Mouse (Mus musculus): ENCODE results near the gene Cmklr1.

Cmklr1 gene

DNA sequence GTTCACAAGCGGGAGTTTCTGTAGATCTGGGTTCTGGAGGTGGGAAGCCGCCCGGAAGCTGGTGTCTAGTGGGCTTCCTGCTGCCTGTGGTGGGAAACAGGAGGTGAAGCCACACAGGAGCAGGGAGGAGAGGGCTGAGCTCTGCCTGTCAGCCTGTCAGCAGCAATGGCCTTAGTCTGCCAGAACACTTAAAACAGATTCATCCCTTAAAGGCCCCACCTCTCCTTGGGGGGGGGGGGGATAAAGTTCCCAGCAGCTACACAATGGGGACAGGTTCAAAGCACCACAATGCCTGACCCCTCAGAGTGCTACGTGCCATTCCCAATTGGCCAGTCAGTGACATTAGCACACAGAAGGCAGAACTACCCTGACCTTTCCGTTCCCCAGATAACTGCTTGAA is 2.0 kb upstream of the Cmklr1 start:
- no peak for DNase-seq (ENCODE audit: low spot score)

DNA sequence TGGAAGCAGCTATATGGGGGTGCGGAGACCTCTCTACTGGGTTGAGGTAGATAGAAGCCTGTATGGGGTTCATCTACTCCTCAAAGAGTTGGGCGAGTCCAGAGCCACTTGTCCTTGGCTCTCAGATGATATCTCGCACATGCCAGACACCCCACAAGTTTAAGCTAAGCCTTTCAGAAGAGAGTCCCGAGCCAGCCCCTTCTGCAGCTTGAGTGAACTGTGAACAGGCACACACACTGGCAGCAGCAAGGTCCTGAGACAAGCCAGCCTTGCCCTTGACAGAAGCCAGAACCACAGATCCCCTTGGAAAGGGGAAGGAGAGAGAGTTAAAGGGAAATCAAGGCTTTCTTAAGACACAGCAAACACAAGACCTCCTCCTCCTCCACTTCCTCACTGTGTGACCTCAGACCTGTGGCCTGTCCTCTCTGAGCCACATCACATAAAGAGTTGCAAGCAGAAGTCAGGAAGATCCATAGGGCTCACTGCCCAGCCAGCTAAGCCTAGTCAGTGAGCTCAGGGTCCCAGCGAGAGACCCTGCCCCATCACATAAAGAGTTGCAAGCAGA is 1.5 kb downstream of the Cmklr1 start:
- DNase-seq (ENCODE audit: low spot score), result no peak

DNA sequence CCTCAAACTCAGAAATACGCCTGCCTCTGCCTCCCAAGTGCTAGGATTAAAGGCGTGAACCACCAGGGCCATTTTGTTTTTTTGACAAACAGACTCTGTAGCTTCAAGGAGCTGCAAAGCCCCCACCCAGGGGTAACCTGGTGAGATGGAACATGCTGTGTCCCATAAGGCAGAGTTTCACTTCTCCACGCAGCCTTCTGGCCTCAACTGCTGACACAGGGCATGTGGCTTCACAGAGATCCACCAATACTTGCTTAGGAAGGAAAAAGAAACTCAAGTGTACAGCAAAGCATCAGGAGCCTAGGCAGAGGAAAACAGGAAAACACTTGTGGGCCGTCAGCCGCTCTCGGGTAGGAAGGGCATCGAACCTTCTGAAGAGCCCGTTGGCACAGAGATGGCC is 3.1 kb downstream of the Cmklr1 start:
- DNase-seq (ENCODE audit: low spot score), result no peak

GRCm38 (mm10) chr5:113644520-113644919 is 5.7 kb downstream of the Cmklr1 start:
- no peak for DNase-seq (ENCODE audit: low spot score)

DNA sequence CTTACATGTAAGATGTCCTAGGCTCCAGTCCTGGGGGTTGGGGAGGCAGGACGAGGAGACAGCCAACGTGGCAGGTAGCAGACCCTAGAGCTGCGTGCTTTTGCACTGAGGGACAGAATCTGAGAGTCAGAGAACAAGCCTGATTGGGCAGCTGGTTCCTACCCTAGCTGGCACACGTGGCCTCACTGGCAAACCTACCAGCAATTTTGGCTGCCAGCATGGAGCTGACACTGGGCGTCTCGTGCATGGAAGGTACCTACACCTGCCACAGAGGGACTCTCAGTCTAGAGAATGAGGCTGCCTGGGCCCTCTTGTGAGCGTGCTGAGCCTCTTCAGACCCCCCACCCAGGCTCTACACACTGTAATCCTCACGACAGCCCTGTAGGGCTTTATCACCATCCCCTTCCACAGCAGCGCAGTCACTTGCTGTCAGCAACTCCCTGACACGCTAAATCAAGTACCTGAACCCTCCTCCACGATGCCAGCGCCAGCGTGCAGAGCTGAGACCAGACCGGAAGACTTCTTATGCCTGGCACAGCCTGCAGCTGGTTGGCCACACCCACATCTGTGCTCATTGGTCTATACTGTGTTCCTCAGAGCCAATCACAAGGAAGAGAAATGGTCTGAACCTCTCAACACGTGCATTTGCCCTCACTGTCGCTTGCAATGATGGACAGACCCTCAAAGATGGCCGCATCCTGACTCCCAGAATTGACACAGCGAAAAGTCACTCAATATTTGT is 6.9 kb downstream of the Cmklr1 start:
- DNase-seq (ENCODE audit: low spot score), result peak; percentile 59

DNA sequence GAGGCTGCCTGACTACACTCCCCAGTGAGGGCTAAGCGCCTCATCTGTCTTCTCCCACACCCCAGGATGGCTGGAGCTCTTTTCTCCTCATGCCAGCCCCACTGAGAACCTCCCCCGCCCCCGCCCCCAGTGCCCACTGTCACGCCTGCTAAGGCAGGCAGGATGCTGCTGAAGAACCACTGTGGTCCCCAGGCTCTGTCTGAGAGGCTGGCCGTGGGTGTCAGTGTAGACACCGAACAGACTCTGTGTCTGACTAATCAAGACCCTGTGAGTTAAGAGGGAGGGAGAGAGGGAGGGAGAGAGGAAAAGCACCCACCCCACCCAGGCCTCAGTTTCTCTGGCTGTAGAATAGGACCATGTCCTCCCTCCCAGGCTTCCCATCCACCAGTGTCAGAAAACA is 9.2 kb downstream of the Cmklr1 start:
- DNase-seq (ENCODE audit: low spot score), result no peak

GRCm38 (mm10) chr5:113639126-113639525 is 11.1 kb downstream of the Cmklr1 start:
- DNase-seq (ENCODE audit: low spot score), result no peak

- DNase-seq (ENCODE audit: low spot score), result no peak
Measured at GRCm38 (mm10) chr5:113638055-113638454, 12.2 kb downstream of the Cmklr1 start.

DNA sequence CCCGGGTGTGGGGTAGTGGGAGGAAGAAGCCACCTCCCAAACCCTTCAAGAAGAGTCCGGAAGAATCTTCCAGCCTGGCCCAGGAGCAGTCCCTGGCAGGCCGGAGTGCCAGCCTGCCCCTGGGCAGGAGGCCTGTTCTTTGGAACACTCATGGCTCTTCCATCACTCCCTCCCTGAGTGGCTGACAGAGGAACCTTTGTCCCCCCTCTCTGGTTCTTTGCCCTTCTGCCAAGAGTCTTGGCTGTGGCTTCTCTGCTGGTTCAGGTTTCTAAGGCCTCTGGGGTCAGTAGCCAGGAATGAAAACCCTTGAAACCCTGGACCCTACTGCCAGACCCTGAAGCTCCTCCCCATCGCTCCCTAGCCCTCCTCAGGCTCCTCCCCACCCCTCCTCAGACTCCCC is 12.6 kb downstream of the Cmklr1 start:
- DNase-seq (ENCODE audit: low spot score), result no peak

GRCm38 (mm10) chr5:113635861-113636565 is 14.2 kb downstream of the Cmklr1 start:
- no peak for DNase-seq (ENCODE audit: low spot score)

DNA sequence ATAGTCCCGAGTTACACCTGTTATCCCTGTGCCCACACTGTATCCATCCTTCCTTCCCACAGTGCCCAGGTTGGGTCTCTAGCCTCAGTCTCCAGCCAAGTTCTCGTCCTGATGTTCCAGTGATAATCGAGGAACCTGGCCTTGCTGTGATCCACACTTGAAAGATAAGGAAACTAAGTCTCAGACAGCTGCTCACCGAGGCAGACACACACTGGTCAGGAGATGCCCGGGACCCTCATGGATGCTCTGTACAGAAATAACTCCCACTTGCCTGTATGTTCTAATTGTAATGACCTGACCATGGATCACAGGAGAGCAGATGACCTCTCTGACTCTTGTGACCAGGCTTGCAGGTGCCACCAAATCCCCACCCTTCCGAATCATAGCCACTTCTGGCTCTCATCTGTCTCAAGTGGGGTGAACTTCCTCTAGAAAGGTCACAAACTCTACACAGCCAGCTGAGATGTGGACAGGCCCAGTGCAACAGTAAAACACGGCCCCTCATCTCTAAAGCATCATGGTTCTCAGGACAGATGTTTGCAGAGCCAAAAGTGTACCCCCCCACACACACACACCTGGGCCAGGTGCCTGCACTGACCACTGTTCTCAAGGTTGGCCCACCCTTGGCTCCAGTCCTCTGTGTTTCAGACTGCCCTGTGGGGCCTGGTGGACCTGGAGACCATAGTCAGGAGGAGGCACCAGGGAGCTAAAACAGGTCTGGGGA is 15.2 kb downstream of the Cmklr1 start:
- DNase-seq (ENCODE audit: low spot score), result no peak

GRCm38 (mm10) chr5:113634024-113634651 is 16.1 kb downstream of the Cmklr1 start:
- no peak for DNase-seq (ENCODE audit: low spot score)

DNA sequence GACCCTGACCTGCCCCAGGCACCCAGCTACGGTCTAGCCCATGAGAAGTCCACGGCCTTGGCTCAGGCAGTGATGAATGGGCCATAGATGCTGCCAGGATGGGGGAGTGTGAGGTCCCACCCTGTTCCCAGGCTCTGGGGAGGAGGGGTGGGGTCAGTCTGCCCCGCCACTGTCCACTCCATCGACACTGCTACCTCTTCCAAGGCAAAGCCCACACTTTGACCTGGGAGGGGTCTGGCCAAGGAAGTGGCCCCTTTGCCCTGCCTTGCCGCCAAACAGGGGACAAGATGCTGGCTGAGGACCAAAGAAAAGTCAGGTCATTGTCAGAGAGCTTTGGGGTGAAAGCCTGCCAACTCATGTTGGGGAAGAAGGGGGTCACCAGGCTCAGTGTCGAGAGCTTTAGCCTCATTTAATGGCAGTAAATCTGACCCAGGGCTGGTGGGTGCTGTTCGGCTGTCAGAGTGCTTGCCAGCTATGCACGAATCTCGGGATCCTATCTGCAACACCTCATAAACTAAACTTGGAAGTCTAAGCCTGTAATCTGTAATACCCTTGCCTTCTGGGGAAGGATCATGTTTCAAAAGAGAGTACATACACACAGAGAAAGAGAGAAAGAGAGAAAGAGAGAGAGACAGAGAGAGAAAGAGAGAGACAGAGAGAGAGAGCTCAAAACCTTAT is 17.1 kb downstream of the Cmklr1 start:
- DNase-seq (ENCODE audit: low spot score), result no peak

- no peak for DNase-seq (ENCODE audit: low spot score)
Measured at GRCm38 (mm10) chr5:113630116-113630515, 20.1 kb downstream of the Cmklr1 start.

DNA sequence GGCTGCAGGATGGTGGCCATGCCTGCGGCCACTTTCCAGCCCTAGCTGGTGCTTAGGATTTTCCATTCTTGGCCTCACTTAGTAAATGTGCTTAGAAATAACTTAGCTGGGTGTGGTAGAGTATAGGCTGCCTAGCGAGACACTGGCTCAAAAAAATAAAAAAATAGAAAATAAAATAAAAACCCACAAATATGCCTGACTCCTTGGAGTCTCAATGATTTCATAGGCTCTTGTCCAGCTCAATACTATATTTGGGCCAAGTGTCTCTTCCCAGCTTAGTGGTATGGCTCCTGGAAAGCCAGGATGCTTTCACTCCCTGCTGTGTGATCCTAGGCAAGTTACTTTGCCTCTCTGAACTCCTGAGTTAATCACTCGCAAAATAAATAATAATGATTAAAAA is 21.0 kb downstream of the Cmklr1 start:
- no peak for DNase-seq (ENCODE audit: low spot score)

DNA sequence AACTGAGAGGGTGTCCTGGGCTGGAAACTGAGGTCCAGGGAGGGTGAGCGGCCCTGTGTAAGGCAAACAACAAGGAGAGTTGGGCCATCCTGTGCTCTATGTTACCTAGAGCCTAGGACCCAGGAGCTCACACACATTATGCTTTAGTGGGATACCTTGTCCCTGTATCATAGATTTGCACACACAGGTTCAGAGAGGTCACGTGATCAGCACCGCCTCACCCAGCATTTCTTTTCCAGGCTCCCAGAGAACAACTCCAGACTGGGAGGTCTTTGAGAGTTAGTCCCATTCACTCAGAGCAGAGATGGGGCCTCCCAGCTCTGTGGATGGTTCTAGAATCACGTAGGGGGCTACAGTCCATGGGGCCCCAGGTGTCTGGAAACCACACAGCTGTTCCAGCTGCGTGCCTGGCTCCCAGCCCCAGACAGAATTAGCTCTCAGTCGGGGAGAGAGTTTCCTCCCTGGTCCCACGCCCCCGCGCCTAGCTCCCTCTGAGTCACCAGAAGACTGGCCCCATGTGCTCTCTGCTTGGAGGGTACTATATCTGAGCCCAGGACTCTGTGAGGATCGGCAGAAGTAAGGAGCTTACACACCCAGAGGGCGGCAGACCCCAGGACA is 22.3 kb downstream of the Cmklr1 start:
- DNase-seq (ENCODE audit: low spot score), result no peak

DNA sequence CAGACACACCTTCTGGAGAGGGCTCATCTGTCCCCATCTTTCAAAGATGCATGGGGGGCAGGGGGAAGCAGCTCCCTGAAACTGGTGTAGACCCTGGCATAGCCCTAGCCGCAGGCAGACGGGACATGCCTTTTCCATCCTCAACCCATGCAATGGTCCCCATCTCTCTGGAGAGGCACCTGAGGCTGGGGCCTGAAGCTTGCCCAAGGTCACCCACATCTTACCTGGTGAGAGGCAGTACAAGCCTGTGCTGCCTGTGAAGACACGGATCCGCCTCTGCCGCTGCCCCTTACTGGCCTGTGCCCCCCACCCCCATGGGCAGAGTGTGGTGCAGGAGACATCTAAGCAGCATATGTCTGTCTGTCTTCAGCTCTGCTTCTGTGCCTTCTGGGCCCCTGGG is 23.2 kb downstream of the Cmklr1 start:
- DNase-seq (ENCODE audit: low spot score), result no peak

DNA sequence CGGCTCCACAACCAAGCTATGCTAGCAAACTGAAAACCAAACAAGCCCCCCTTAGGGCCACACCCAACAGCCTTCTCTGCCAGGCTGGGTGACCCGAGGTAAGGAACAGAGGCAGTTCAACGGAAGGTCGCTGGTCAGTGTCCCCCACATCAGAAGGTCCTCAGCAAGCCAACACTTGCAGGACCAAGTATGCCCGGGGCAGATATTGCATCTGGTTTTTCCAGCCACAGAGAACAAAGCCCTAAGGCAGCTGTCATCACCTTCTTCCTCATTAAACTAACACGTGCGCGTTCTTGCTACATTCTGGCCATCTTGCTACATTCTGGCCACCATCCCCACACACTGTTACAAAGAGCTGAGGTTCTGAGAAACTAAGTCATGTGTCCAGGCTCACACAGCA is 23.9 kb downstream of the Cmklr1 start:
- no peak for DNase-seq (ENCODE audit: low spot score)

DNA sequence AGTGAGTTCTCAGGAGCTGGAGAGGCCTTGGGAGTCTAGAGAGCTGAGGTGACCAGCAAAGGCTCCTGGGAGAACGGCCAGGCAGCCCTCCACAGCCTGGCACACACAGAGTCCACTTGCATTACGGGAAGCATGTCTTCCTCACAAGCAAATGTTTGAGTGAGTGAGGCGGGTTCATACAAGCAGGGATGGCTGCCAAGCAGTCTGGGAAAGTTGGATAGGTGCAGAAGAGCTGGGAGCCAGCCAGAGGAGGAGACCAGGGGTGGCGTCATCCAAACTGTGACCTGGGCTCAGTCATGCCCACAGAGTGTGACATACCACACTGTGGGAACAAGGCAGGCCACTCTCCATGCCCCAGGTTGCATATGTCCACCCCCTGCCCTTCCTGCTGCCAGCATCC is 25.2 kb downstream of the Cmklr1 start:
- DNase-seq (ENCODE audit: low spot score), result no peak

- peak; percentile 51 for DNase-seq (ENCODE audit: low spot score)
Measured at GRCm38 (mm10) chr5:113623052-113623451, 27.2 kb downstream of the Cmklr1 start.

GRCm38 (mm10) chr5:113620999-113621398 is 29.2 kb downstream of the Cmklr1 start:
- DNase-seq (ENCODE audit: low spot score), result no peak

Measured in embryo, embryonic 10.5 days (tissue).